Mouse (Mus musculus): Measurements from ENCODE around the gene Wwtr1.

- no peak for TF ChIP-seq CTCF (conservative IDR thresholded peaks at IDR 0.05; ENCODE audit: low read length)
- no peak for TF ChIP-seq POU5F1 (IDR thresholded peaks at IDR 0.05; ENCODE audit: borderline replicate concordance, low read length)
- TF ChIP-seq NANOG (IDR thresholded peaks at IDR 0.05; ENCODE audit: borderline replicate concordance, low read length): no peak
Observed at GRCm38 (mm10) chr3:57541205-57541604, 34.5 kb downstream of the Wwtr1 start.

Measured in E14TG2a.4 (cell line).